Mouse (Mus musculus) testis, adult 2 months (tissue): ENCODE measurements around the gene Khdc1a.
"Not testable (repeated sequence)": the region's sequence is repeated elsewhere in the genome, so short reads cannot be mapped to it uniquely, and the experiment has no call there.

ENCODE experiments used
- CTCF ChIP-seq: fragments of 200-500 bp; IDR thresholded peaks from 2 replicates; pipeline ENCODE4 v1.5.1; 2012; ENCODE audit warnings: low read depth, mild to moderate bottlenecking, inconsistent platforms, low read length, moderate library complexity; ENCODE audit not compliant: control insufficient read depth, insufficient read depth, insufficient replicate concordance
- POLR2A ChIP-seq: fragments of 200-500 bp; IDR thresholded peaks from 2 replicates; pipeline ENCODE4 v1.6.1; 2012; ENCODE audit warnings: low read depth, mild to moderate bottlenecking, inconsistent platforms, low read length, moderate library complexity; ENCODE audit not compliant: control insufficient read depth

DNA sequence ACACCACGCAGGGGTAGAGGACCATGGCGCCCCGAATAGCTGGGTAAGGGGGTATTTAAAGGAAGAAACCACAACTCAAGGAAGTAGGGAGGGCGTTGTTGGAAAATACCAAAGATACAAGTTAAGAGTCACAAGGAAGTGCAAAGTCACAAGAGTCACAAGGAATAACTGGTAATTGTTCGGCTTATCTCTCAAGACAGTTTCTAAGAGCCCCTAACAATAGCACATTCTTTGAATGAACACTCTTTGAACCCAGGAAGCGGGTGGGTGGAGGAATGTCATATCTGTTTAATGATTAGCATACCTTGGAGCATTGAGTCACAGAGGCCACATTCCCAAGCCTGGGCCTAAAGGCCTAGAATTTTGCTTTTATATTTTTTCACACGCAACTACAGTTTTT is 4.7 kb upstream of the Khdc1a start:
- TF ChIP-seq POLR2A, CTCF: not testable (repeated sequence)
